In the genomic region with DNA sequence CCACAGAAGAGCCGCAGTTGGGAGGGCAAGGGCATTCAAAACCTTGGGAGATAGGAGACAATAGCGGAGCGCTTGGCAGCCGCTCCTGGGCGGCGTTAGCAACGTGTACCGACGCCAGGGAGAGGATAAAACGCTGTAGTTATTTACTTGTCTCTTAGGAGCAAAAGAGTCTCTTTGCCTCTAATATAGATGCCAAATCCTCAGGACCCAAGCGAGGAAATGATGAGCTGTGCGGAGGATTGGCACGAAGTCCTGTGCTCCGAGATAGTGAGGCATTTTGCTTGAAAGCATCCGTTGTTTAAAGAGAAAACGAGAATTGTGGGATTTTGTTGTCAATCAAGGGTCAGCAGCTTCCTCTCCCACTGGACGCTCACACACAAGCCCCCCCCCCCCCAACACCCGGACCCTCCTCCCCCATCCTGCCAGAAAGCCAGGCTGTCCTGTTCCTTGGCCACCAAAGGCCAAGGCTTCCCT, we compare ENCODE assay signal across 8 mouse cellular contexts.
DNase-seq lines count a peak whose midpoint lies in the region; ATAC-seq lines count a peak whose summit lies in the region.

No protein-coding gene starts in this region.

- H3K4me3 ChIP-seq in hindbrain, embryonic 15.5 days: peak overlapping the region; percentile 5
- H3K4me3 ChIP-seq in midbrain, embryonic 10.5 days: peak overlapping the region; percentile 42

- H3K27ac ChIP-seq in hindbrain, embryonic 15.5 days (replicated peaks): peak overlapping the region; percentile 79
- peak overlapping the region; percentile 81 for H3K27ac ChIP-seq in midbrain, embryonic 10.5 days (replicated peaks)

- no peaks in the 10 kb centered on the region for H3K9me3 ChIP-seq in hindbrain, embryonic 15.5 days
- H3K9me3 ChIP-seq in midbrain, embryonic 10.5 days (replicated peaks): no peaks in the 10 kb centered on the region

- H3K4me1 ChIP-seq in hindbrain, embryonic 15.5 days (replicated peaks): peaks cover 30% of the 10 kb centered on the region
- H3K4me1 ChIP-seq in midbrain, embryonic 10.5 days: peaks cover 47% of the 10 kb centered on the region

- ATAC-seq in hindbrain, embryonic 15.5 days (ENCODE audit: low FRiP score, low read depth): peak; percentile 75

- no peak overlapping the region for H3K9ac ChIP-seq in hindbrain, embryonic 15.5 days

- peak overlapping the region; percentile 53 for H3K4me2 ChIP-seq in hindbrain, embryonic 15.5 days

- H3K36me3 ChIP-seq in hindbrain, embryonic 15.5 days: no peaks in the 10 kb centered on the region
- H3K36me3 ChIP-seq in midbrain, embryonic 10.5 days: no peaks in the 10 kb centered on the region

- peak; percentile 17 for DNase-seq in cerebellum, adult 9-10 months
- no peak for DNase-seq in cerebellum, adult 8-10 months
- peak; percentile 20 to 32 for DNase-seq in cerebellum, postnatal 25 days
- peak; percentile 35 for DNase-seq in midbrain, embryonic 10.5 days (ENCODE audit: low spot score)
- DNase-seq in adrenal gland, postnatal 36 days: no peak
- DNase-seq in urinary bladder, postnatal 10 days (ENCODE audit: low spot score): no peak
- no peak for DNase-seq in B cell, adult 2 months

- H3K27me3 ChIP-seq in hindbrain, embryonic 15.5 days: no peaks in the 10 kb centered on the region
- peaks cover 12% of the 10 kb centered on the region; the same call in 1 of the 2 replicates for H3K27me3 ChIP-seq in midbrain, embryonic 10.5 days (ENCODE audit: low read depth, poor library complexity, severe bottlenecking)

- 13% methylated on average over 18 of the region's 18 CpGs for WGBS in hindbrain, embryonic 15.5 days
- 40% methylated on average over 18 of the region's 18 CpGs for WGBS in midbrain, embryonic 10.5 days

Comparison
In these comparisons a context has a peak if more than half of its experiments do, and no peak if none do; other contexts are left out.
1. DNase-seq: peak in cerebellum, adult 9-10 months (single experiment), cerebellum, postnatal 25 days (2 of 2) and midbrain, embryonic 10.5 days (single experiment); none in cerebellum, adult 8-10 months (single experiment), adrenal gland, postnatal 36 days (0 of 2), urinary bladder, postnatal 10 days (single experiment) and B cell, adult 2 months (0 of 2).